Mouse (Mus musculus) E14TG2a.4 (cell line): ENCODE measurements around the gene Dnajb9.

Source experiments
- CTCF ChIP-seq: conservative IDR thresholded peaks from 2 replicates; pipeline ENCODE4 v1.5.1; 2014; ENCODE audit warnings: low read length
- NANOG ChIP-seq: IDR thresholded peaks from 2 replicates; pipeline ENCODE4 v1.6.1; 2014; ENCODE audit warnings: borderline replicate concordance, low read length, mixed read lengths
- POU5F1 ChIP-seq: IDR thresholded peaks from 2 replicates; pipeline ENCODE4 v1.6.1; 2014; ENCODE audit warnings: low read length, borderline replicate concordance

- TF ChIP-seq CTCF (peak; percentile 45), NANOG (no peak), POU5F1 (no peak)
These were observed 28.8 kb downstream of the Dnajb9 start for GRCm38 (mm10) chr12:44181081-44181982.
